Mouse (Mus musculus): ENCODE measurements around the gene Pou2f3. TPM values are rescaled to one million over a fixed set of nuclear protein-coding genes. Genes with fewer than 3 reads are reported as not detected.

Gene Pou2f3
- total RNA-seq (2014; rRNA removed) (0.16 TPM in 1 of 2 replicates, not detected in the other), polyA plus RNA-seq (2015; fragmentation: Nextera tagmentation; extraction: Ambion mirVana) (not detected in 2 replicates)

DNA sequence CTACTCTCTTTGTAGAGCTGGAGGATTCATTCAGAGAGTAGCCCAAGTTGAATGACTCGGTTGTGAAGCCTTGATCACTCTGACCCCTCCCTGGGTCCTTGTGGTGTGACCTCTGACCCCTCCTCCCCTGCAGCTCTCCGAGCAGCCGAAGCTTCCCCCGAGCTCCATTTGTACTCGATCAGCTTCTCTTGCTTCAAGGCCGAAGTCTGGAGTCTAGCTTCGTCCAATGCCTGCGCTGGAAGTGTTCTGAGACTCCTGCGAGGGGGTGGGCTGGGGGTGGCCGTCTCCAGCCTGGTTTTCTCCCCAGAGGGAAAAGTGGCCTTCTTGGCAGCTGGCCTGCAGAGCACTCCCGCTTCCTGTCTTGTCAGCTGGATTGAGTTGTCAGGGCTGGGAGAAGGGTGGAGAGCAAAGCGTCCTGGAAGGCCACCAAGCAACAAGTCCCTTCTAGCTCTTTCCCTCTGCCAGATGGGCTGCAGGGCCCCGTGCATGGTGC lies at the start of gene Pou2f3:
Pou2f3 (minus strand) TSS at position 180 of the 493 bp plus-strand sequence.
- peak; percentile 45 for DNase-seq (ENCODE audit: low spot score)
- peaks cover 9% of the 10 kb centered on the region for H3K27me3 ChIP-seq (ENCODE audit: insufficient read depth, low read length)
- no peaks in the 10 kb centered on the region for H3K36me3 ChIP-seq (ENCODE audit: insufficient read depth, low read length)
- ATAC-seq (ENCODE audit: low FRiP score): peak; percentile 44; the same call in 1 of the 2 replicates
- no peak for TF ChIP-seq CTCF (IDR thresholded peaks at IDR 0.05)
- no peak within 1 kb of the TSS for H3K4me3 ChIP-seq (ENCODE audit: low read depth, low read length)
- H3K4me2 ChIP-seq (ENCODE audit: low read depth, low read length, poor library complexity, severe bottlenecking): no peak within 1 kb of the TSS
- H3K4me1 ChIP-seq (ENCODE audit: insufficient read depth, low read length): peaks cover 12% of the 10 kb centered on the region; the same call in 1 of the 2 replicates
- H3K27ac ChIP-seq (ENCODE audit: low read depth, low read length): no peak within 1 kb of the TSS
- WGBS: 8% methylated on average over 13 of the region's 13 CpGs
- H3K9ac ChIP-seq (replicated peaks; ENCODE audit: low read length, poor library complexity, severe bottlenecking): no peak within 1 kb of the TSS
- no peaks in the 10 kb centered on the region for H3K9me3 ChIP-seq (ENCODE audit: low read length)

DNA sequence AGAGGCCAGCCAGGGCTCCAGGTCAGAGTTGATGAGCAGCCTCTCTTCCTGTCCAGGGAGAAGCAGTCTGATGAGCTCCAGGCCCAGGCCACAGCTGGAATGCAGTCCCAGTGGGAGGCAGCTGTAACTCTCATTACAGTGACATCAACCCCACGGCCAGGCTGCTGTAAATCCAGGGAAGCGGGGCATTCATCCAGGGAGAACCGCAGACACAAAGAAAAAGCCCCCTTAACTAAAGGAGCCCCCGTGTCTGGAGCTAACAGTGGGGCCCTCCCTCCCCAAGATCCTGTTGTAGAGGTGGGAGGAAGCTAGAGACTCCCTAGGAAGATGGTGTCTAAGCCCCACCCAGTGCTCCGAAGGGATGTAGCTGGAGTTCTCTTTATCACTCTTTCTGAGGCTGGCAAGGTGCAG lies 43.1 kb upstream of the Pou2f3 start:
- 32% methylated on average over 5 of the region's 5 CpGs for WGBS
- Histone ChIP-seq H3K4me3 (ENCODE audit: low read depth, low read length) (no peak overlapping the region), H3K36me3 (ENCODE audit: insufficient read depth, low read length) (no peaks in the 10 kb centered on the region), H3K9me3 (ENCODE audit: low read length) (no peaks in the 10 kb centered on the region), H3K4me1 (ENCODE audit: insufficient read depth, low read length) (no peaks in the 10 kb centered on the region), H3K27ac (ENCODE audit: low read depth, low read length) (no peak overlapping the region), H3K4me2 (ENCODE audit: low read depth, low read length, poor library complexity, severe bottlenecking) (no peak overlapping the region), H3K9ac (replicated peaks; ENCODE audit: low read length, poor library complexity, severe bottlenecking) (no peak overlapping the region), H3K27me3 (ENCODE audit: insufficient read depth, low read length) (no peaks in the 10 kb centered on the region)
- ATAC-seq (ENCODE audit: low FRiP score) (no peak), DNase-seq (ENCODE audit: low spot score) (no peak)
- no peak for TF ChIP-seq CTCF (IDR thresholded peaks at IDR 0.05)

DNA sequence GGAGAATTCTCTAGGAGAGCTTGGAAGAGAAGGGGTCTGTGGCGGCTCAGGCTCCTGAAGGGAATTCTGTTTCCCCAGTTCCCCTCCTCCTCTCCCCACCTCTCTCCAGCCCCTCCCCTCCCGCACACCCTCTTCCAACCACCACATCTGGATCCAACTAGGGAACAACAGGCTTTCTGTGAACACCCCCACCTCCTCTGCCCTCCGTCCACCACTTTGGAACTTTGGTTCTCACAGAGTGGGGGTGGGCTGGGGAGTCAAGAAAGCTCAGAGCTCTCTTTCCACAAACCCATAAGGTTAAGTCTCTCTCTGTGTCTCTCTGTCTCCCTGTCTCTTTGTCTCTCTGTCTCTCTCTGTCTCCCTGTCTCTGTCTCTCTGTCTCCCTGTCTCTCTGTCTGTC lies 42.6 kb upstream of the Pou2f3 start:
- no peak for TF ChIP-seq CTCF (IDR thresholded peaks at IDR 0.05)
- H3K27me3 ChIP-seq (ENCODE audit: insufficient read depth, low read length): no peaks in the 10 kb centered on the region
- H3K9ac ChIP-seq (replicated peaks; ENCODE audit: low read length, poor library complexity, severe bottlenecking): no peak overlapping the region
- no peaks in the 10 kb centered on the region for H3K9me3 ChIP-seq (ENCODE audit: low read length)
- WGBS: 54% methylated on average over 3 of the region's 3 CpGs
- no peak overlapping the region for H3K4me3 ChIP-seq (ENCODE audit: low read depth, low read length)
- ATAC-seq (ENCODE audit: low FRiP score) (no peak), DNase-seq (ENCODE audit: low spot score) (no peak)
- H3K36me3 ChIP-seq (ENCODE audit: insufficient read depth, low read length): no peaks in the 10 kb centered on the region
- no peak overlapping the region for H3K27ac ChIP-seq (ENCODE audit: low read depth, low read length)
- H3K4me1 ChIP-seq (ENCODE audit: insufficient read depth, low read length): no peaks in the 10 kb centered on the region
- no peak overlapping the region for H3K4me2 ChIP-seq (ENCODE audit: low read depth, low read length, poor library complexity, severe bottlenecking)

DNA sequence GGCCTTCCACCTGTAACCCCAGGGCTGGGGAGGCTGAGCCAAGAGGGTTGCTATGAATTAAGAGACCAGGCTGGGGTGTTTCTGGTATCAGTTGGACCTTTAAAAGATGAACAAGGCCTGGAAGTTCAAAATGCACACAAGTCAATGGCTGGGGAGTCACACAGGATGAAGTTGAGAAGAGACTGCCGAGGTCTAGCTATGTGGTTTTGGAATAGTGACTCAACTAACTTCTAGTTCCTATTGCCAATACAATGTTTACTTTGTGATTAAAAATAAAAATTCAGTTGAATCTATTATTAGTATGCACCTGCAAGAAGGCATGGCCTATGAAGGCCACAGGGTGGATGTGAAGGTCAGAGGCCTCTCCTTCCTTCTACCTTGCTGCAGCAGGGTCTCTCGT lies 41.6 kb upstream of the Pou2f3 start:
- no peak overlapping the region for H3K27ac ChIP-seq (ENCODE audit: low read depth, low read length)
- no peaks in the 10 kb centered on the region for H3K4me1 ChIP-seq (ENCODE audit: insufficient read depth, low read length)
- H3K4me2 ChIP-seq (ENCODE audit: low read depth, low read length, poor library complexity, severe bottlenecking): no peak overlapping the region
- H3K27me3 ChIP-seq (ENCODE audit: insufficient read depth, low read length): no peaks in the 10 kb centered on the region
- no peaks in the 10 kb centered on the region for H3K36me3 ChIP-seq (ENCODE audit: insufficient read depth, low read length)
- no peak for DNase-seq (ENCODE audit: low spot score)
- WGBS: 92% methylated on average over 2 of the region's 2 CpGs
- no peak for TF ChIP-seq CTCF (IDR thresholded peaks at IDR 0.05)
- H3K4me3 ChIP-seq (ENCODE audit: low read depth, low read length): no peak overlapping the region
- no peak for ATAC-seq (ENCODE audit: low FRiP score)
- H3K9me3 ChIP-seq (ENCODE audit: low read length): no peaks in the 10 kb centered on the region
- no peak overlapping the region for H3K9ac ChIP-seq (replicated peaks; ENCODE audit: low read length, poor library complexity, severe bottlenecking)

DNA sequence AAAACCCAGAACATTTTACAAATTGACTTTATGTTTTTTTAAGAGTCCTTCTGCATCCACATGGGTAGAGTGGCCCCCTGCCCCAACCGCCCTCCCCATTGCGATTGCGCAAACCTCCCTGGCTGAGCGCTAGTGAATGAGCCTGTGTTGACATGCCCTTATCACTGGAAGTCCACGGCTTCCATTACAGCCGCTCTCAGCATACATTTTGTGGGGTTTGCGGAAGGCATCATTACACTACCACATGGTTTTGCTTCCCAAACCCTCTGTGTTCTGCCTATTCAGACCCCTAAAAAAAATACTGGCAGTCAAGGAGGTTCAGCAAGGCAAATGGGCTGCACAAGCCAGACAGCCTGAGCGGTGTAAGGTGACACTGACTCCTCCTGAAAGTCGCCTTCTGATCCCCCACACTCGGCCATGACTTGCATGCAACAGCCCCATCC lies 36.6 kb upstream of the Pou2f3 start:
- Histone ChIP-seq H3K27ac (ENCODE audit: low read depth, low read length) (no peak overlapping the region), H3K4me1 (ENCODE audit: insufficient read depth, low read length) (no peaks in the 10 kb centered on the region), H3K36me3 (ENCODE audit: insufficient read depth, low read length) (no peaks in the 10 kb centered on the region), H3K4me2 (ENCODE audit: low read depth, low read length, poor library complexity, severe bottlenecking) (no peak overlapping the region), H3K4me3 (ENCODE audit: low read depth, low read length) (no peak overlapping the region), H3K9ac (replicated peaks; ENCODE audit: low read length, poor library complexity, severe bottlenecking) (no peak overlapping the region), H3K27me3 (ENCODE audit: insufficient read depth, low read length) (no peaks in the 10 kb centered on the region), H3K9me3 (ENCODE audit: low read length) (no peaks in the 10 kb centered on the region)
- TF ChIP-seq CTCF (IDR thresholded peaks at IDR 0.05): no peak
- ATAC-seq (ENCODE audit: low FRiP score) (no peak), DNase-seq (ENCODE audit: low spot score) (no peak)
- 52% methylated on average over 10 of the region's 10 CpGs for WGBS

DNA sequence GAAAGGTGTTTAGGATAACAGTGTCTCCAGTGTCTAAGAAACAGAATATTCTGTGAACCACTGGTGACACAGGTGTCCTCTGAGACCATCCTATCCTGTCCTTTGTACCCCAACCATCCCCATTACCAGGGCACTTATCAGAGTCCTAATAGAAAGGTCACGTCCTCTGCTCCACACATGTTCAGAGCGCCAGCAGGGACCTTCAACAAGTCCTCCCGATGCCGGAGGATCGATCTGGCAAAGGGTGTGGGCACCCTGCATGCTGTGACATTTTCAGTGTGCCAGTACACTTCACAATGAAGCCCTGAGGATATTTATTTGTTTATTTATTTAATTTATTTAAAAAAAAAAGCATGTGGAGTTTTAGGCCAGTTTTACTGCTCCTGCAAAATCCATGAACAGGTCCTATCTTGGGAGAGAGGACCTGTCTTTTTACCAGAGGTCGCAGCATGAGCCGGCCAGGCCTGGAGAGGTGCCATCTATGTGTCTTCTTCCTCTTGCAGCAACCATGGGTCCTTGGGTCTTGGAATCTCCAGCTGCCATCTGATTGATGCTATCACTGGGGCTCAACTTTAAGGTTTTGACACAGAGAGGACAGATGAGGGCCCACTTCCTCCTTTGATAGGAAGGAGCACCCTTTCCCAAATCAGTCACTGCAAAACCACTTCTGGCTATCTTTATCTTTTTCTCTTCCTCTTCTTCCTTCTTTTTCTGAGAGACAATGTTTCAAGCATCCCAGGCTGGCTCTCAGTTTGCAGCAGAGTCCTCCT lies 35.8 kb upstream of the Pou2f3 start:
- WGBS: 88% methylated on average over 7 of the region's 7 CpGs
- Histone ChIP-seq H3K4me1 (ENCODE audit: insufficient read depth, low read length) (no peaks in the 10 kb centered on the region), H3K9me3 (ENCODE audit: low read length) (no peaks in the 10 kb centered on the region), H3K4me3 (ENCODE audit: low read depth, low read length) (no peak overlapping the region), H3K4me2 (ENCODE audit: low read depth, low read length, poor library complexity, severe bottlenecking) (no peak overlapping the region), H3K9ac (replicated peaks; ENCODE audit: low read length, poor library complexity, severe bottlenecking) (no peak overlapping the region), H3K27ac (ENCODE audit: low read depth, low read length) (no peak overlapping the region), H3K36me3 (ENCODE audit: insufficient read depth, low read length) (no peaks in the 10 kb centered on the region), H3K27me3 (ENCODE audit: insufficient read depth, low read length) (no peaks in the 10 kb centered on the region)
- TF ChIP-seq CTCF (IDR thresholded peaks at IDR 0.05): no peak
- ATAC-seq (ENCODE audit: low FRiP score) (no peak), DNase-seq (ENCODE audit: low spot score) (no peak)
